Mouse (Mus musculus): Measurements from ENCODE around the gene Rasal2. TPM values are rescaled to one million over a fixed set of nuclear protein-coding genes. Genes with fewer than 3 reads are reported as not detected.
A peak's percentile ranks its signal among the peaks of the same experiment; 100 is the strongest.

The Rasal2 gene
- total RNA-seq, 2 experiments from 2014 or later: 63.1 to 64.1 TPM

DNA sequence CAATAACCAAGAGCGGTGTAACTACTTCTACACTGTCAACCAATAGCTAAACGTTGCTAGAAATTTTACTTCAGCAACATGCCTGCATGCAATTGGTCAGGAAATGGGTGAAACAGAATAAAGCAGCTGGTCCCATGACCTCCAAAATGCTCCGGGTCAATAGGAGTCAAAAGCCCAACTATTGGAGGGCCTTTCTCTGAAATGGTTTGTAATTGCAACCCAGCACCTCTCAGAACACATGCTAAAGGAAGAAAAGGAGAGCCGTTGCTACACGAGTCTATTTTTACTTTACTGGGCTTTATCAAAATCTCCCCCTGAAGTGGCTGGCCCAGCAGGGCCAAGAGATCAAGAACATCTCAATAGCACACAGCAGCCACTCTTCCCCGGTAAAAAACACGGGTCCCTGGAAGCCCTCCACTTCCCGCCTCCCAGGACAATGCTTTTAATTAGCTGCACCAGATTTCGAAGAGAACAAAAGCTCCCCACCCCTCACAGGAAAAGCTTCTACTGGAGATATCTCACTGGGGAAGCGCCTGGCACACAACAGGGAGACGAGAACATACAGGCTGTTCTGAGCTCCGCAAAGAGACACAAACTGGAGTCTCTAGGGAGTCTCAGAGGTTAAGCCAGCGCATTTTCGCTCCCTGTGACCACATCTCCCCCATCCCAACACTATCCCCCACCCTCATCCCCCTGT is 30.8 kb upstream of the Rasal2 start:
- peak in 1 of 2 experiments; percentile 81 for DNase-seq (ENCODE audit: low spot score in 2 of 2)

DNA sequence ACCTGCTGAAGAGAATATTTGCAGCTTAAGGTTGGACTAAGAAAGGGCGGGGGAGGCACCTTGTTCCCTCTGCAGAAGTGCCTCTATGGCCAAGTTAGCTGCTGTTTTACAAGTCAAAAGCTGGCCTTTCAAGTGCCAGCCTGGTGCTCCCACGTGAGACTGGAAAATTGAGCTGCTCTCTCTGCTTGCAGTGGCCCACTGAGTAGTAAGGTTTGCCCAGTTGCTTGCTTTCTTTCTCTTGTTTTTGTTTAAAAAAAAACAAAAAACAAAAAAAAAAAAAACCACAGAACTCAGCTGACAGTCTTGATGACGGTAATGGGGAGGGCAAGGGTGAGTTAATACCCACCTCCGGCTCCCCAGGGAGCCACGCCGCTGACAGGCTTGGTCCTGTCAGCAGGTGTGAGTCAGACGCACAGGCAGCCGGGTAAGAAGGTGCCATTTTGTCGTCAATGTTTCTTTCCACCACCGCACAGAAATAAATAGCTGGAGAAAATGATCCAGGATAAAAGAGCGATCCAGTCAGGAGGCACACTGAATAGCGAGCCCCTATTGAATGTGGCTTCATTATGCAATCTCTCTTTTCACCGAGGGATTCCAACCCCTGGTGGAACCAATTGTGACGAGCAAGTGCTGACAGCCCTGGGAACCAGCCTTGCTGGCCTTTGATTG is 27.7 kb upstream of the Rasal2 start:
- DNase-seq (ENCODE audit: low spot score in 2 of 2): no peak

DNA sequence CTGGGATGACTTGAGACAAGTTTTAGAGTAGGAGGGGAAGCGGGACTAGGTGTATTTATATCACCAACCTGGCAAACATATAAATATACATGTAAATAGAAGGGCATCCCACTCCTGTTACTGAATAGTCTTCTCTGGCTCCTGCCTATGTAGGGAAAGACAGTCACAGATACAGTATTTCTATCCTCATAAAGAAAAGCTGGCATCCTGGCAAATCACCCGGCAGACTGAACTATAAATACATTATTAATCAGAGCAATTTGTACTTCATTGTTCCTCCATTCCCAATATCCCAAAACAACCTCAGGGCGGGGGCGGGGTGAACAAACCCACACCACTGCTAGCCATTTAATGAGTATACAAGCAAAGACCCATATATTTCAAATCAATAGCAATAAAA is 26.7 kb upstream of the Rasal2 start:
- DNase-seq (ENCODE audit: low spot score in 2 of 2): no peak

DNA sequence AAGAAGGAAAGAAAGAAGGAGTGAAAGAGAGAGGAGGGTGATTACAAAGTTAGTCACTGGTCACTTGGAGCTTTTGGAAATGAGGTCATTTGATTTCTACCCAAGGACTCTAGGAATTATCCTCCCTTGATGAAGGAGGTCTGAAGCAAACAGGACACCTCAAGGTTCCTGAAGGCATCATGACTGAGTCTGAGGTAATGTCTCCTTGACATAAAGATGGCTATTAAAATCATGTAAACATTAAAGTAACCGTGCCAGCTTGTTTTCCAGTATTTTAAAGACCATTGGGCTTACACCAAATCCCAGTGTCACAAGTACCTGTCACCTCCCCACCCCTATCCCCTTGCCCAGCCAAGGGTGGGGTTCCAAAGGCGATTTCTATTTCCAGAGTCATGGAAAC is 25.9 kb upstream of the Rasal2 start:
- no peak for DNase-seq (ENCODE audit: low spot score in 2 of 2)

DNA sequence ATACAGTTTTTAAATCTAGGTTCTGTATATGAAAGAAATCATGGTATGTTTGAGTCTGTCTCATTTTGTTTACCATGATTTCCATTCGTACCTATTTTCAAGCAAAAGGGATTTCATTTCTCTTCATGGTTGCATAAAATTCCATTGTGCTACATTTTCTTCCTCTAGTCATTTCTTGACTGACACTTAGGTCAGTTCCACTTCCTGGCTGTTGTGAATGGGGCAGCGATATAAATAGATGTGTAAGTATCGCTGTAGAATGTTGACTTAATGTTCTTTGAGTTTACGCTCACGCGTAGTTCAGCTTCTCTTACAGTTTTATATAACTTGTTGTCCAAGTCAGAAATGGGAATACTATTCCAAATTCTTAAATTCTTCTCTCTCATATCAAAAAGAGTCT is 23.5 kb upstream of the Rasal2 start:
- DNase-seq (ENCODE audit: low spot score in 2 of 2): no peak

DNA sequence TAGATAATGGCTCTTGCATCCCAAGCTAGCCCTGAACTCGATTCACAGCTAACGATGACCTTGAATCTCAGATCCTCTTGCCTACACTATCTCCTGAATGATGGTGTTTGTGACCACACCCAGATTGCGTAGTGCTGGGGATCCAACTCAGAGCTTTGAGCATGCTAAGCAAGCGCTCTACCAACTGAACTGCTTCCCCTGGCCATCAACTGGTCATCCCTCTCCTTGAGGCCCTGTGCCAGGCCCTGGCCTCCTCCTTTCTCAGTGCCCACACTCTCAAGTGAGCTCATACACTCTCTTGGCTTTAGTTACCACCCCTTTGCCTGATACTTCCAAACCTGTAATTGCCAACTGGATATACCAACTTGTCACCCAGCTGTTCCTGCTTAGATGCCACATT is 22.0 kb upstream of the Rasal2 start:
- DNase-seq (ENCODE audit: low spot score in 2 of 2): no peak

DNA sequence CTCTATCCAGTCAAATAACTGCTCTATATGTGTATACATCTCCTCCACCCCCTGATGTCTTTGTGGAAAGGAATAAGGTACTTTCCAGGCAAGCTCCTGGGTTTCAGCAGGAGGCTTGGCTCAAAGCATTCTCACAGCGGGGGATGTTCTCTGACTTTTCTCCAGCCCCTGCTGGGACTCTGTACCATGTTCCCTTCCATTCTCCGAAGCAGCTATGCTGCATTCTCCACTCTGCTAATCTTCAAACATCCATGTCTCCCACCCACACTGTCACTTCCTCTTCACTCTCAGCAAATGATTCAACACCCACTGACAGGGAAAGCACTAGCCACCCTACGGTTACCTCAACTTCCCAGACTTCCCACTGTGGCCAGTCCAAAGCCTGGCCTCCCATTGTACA is 20.9 kb upstream of the Rasal2 start:
- DNase-seq (ENCODE audit: low spot score in 2 of 2): no peak

DNA sequence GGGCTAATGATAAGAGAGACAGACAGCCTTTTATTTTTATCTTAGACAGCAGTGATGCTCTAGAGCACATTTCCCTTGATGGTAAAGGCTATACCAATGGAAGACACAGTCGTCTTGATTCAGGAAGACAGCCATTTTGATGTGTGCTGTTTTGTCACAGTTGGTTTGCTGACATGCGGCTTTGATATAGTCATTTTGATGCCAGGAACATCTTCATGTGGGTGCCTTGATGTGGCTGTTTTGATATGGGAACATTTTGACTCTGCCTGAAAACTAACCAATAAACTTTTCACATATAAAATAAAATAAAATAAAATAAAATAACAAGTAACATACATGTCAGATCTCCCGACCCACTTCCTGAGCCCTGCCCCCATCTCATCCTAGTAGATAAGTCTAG is 16.0 kb upstream of the Rasal2 start:
- no peak for DNase-seq (ENCODE audit: low spot score in 2 of 2)

DNA sequence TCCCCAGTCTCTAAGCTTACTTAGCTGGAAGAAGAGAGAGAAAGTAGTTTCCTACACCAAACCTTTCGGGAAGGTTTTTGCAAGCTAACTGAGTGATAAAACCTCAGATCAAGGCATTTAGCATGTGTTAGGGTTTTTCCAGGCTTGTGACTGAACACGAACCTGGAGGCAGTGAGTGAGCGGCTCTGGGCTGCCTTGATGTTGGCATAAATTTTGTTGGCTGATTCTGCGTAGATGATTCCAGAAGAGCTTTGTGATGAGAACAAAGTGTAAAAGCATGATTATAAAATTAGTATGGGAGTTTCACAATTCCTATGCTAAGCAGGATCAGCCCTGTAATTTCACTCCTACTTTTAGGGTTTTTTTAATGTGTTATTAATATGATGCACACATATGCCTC is 15.2 kb upstream of the Rasal2 start:
- DNase-seq (ENCODE audit: low spot score in 2 of 2): peak in 1 of 2 experiments; percentile 68

DNA sequence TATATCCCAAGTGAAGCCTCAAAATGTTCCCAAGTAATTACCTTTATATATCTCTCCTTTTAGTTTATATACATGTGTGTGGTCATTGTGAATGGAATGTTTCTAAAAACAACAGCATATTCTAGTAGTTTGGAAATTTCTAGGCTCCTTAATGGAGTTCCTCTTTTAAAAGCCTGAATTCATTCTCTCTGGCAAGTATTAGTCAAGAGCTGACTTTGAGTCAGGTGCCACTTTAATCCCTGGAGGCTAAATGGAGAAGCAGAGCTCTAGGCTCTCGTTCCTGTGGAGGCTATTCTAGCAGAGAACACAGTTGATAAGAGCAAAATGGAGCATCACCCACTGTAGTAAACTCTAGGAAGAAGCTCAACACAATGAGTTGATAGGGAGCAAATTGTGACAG is 14.5 kb upstream of the Rasal2 start:
- DNase-seq (ENCODE audit: low spot score in 2 of 2): no peak

DNA sequence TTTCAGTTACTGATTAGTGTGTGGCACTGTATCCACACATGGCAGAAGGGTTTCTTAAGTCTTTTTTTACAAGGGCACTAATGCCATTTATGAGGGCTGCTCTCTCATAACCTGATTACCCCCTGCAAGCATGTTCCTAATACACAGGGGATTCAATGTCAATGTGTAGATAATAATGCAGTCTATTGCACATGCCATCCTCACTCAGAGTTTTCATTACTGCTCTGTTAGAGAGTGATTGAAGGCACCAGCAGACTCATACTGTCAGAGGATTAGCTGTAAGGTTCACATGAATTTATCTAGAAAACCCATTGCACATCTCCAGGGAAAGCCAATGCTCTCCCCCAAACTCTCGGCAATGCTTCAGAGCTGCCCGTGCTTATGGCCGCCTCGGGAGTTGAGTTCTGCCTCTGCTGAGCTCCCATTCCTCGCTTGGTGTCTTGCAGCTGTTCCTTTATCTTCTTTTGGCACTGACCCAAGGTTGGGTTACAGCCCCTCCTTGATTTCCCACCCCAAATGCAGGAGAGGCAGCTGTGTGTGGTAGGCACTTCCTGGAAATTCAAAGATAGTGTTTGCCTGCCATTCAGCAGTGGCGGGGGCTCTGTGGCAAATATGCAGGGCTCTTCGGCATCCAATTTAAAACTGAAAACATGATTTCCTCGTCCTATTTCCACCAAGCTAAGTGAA is 13.5 kb upstream of the Rasal2 start:
- no peak for DNase-seq (ENCODE audit: low spot score in 2 of 2)

DNA sequence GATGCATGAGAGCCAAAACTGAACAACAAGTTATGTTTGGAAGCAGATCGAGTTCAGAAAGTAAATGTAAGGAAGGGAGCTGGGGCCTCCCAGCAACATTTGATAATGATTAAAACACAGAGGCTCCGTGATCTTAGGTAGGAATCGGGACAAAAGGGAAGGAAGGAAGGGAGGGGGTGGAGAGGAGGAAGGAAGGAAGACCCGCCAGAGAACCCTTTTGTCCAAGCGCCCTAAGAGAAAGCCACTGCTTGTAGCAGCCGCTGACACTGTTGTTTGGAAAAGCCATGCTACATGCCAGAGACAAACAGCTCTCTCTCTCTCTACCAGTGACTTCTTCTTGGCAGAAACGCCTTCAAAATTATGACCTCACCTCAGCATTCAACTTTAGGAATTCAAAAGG is 5.5 kb upstream of the Rasal2 start:
- no peak for DNase-seq (ENCODE audit: low spot score in 2 of 2)

DNA sequence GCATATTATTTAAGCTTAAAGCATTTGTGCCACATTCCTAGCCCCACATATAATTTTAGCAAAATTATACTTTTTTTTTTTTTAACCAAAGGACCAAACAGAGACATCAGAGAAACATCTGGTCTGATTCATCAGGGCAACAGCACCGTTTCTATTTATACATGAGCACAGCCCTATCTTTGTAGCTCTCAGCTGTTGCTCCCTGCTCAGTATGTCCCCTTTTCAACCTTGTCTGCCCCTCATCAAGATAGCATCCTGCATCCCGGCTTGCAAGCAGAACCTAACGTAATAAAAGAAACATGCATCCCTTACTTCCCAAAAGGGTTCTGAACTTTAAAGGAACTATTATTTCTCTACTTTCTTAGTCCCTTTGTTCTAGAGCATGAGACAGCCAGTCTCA is 5.0 kb upstream of the Rasal2 start:
- no peak for DNase-seq (ENCODE audit: low spot score in 2 of 2)

DNA sequence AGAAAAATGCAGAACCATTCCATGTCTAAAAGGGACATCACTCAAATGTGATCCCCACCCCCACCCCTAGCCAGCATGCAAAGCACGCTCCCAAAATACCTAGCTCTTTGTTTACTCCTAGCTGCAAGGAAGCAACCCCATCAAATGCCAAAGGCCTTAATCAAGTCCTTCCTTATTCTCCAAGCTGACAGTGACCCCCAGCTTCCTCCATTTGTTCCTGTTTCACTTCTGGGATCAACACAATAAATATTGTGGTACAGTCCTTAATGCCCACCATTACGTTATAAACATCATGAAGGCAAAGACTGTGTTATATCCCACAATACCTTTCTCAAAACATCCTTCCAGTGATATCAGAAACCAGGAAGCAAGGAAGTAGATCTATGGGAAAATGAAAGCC is 4.2 kb upstream of the Rasal2 start:
- DNase-seq (ENCODE audit: low spot score in 2 of 2): no peak

DNA sequence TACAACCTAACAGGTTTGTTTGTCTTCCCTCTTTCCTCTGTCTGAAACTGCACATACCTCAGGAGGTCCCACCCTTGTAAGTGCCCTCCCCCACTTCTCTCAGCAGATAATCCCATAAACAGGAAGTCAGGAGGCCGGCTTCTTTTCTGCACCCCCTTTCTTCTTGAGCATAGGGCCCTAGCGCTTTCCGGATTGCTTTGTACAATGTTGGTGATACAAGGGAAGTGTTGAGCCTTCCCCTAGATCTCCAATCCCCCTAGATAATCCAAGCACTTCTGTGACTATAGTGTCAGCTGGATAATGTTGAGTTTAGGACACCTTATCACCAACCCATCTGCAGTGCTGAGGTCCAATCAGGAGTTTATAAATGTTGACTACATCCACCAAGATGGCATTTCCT is 3.4 kb upstream of the Rasal2 start:
- no peak for DNase-seq (ENCODE audit: low spot score in 2 of 2)

DNA sequence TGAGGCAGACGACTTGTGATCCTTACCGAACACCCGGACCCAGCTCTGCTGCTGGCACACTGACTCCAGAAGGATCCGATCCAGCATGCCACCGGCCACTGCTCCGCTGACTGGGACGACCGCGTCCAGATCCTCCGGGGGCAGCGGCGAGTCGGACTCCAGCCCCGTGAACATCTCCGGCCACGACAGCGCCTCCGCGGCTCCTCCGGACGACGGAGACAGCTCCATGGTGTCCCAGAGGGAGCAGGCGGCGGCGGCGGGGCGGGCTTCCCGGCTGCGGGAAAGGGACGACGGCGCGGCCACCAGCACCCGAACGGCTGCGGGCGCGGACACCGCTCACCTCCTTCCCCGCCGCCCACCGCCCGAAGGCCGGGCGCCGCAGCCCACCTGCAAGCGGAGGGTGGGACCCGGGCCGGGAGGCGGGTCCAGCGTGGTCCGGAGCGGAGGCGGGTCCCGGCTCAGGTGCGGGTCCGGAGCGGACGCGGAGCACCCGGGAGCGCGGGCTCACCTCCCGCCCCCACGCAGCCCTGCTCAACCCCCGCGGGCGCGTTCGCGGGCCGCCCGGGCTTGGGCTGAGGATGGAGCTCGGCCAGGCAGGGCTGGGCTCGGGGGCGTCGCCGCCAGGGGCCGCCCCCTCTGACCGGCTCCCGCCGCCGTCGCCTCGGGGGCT is 549 bp downstream of the Rasal2 start:
- DNase-seq (ENCODE audit: low spot score in 2 of 2): peak; percentile 56 to 63

DNA sequence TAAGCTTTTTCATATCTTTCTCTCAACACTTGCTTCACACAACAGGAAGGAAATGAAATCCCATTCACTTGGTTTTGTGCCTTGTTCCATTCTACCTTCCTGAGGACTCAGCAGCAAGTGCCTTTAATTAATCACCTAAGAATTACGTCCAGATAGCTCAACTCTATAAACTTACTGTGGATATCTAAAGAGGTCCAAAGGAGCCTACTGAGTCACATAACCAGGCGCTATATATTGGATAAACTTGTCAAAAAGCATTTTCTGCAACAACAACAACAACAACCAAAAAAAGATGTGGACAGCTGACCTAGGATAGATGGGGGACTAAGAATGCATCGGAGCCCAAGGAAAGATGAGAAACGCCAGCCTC is 1.1 kb downstream of the Rasal2 start:
- DNase-seq (ENCODE audit: low spot score in 2 of 2): no peak

DNA sequence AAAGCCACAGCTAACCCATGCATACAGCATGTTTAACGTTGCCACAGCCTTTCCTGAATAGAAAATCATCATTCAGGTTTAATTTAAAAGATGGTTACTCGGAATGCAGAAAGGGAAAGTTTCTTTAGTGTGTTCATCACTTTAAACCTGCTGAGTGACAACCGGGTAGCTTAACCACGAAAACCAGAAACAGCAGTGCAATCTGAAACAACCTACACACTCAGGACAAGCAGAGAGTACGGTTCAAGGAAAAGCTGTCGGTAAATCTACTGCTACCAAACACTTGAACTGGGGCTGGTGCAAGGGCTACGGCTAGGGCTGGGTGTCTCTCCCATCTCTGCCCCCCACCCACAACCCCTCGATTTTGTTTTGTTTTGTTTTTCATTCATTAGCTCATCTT is 1.5 kb downstream of the Rasal2 start:
- DNase-seq (ENCODE audit: low spot score in 2 of 2): no peak

DNA sequence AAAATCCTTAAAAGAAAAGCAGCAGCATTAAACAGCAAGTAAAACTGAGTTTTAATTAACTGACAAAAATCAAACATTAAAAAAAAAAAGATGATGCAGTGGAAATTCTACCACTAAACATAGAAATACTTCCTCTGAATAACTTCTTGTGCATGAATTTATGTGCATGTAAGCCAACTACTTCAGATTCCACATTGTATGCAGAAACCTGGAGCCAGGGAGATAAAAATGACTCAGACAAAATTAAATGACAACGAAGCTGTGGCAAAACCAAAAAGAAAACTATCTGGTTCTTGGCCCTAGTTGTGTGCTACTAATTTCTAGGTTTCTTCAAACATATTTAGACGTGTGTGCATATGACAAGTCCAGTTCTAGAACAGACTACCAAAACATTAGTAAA is 2.7 kb downstream of the Rasal2 start:
- DNase-seq (ENCODE audit: low spot score in 2 of 2): no peak

DNA sequence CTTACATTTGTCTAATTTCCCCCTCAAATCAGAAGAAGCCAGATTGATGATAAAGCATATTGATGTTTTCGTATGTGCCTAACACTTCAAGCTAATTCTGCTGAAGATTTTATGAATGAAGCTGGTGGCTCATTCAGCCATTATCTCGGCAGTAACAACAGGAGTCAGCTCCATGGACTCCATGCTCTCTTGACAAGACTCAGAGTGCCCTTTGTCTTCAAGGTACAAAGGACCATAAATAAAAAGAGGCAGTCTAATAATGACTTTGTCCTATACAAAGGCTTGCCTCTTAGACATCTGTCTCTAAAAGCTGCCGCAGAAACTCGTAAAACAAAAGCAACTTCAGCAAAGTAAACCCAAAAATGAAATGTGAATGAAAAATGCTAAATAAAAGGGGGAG is 24.4 kb downstream of the Rasal2 start:
- no peak for DNase-seq (ENCODE audit: low spot score in 2 of 2)

DNA sequence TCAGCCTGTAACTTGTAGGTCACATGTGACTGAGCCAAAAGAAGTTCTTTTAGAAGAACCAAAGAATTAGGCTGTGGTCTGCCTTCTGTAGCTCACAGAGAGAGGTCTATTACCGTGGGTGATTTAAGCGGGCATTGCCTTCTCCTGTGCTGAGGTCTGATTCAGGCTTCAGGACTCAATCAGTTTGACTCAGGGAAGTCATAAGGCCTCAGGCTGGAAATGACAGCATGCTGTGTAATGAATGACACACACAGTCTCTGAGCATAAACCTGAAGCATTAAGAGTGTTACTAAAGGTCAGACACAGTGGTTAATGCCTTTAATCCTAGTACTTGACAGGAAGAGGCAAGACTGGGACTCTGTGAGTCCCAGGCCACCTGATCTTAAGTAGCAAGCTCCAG is 31.7 kb downstream of the Rasal2 start:
- DNase-seq (ENCODE audit: low spot score in 2 of 2): no peak

DNA sequence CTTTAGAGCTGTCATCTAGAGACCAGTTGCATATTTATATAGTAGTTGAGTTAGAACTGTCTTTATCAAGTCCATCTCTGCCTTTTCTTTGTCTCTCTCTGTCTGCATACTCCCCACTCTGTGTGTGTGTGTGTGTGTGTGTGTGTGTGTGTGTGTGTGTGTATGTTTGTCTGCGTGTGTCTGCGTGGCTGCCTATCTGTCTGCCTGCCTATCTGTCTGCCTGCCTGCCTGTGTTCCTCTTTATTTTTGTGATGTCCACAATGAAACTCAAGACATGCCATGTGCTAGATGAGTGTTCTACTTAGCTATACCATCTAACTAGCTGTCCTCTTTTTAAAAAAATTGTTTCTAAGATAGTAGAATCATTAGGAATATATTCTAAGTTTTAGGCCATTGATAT is 42.0 kb downstream of the Rasal2 start:
- no peak for DNase-seq (ENCODE audit: low spot score in 2 of 2)
